Mouse (Mus musculus): Measurements from ENCODE around the gene Plcd3. TPM values are rescaled to one million over a fixed set of nuclear protein-coding genes. Genes with fewer than 3 reads are reported as not detected.

Gene Plcd3
- polyA plus RNA-seq, 1 experiment from 2014 or later = 1.7 TPM

GRCm38 (mm10) chr11:103049611-103050010 lies 51.8 kb downstream of the Plcd3 start:
- Histone ChIP-seq H3K4me3 (ENCODE audit: low read depth, low read length) (no peak overlapping the region), H3K9ac (ENCODE audit: low read depth, low read length) (no peak overlapping the region), H3K27me3 (ENCODE audit: control insufficient read depth, insufficient read depth, low read length) (no peaks in the 10 kb centered on the region), H3K36me3 (ENCODE audit: control insufficient read depth, insufficient read depth, low read length) (0 out of 2 replicates have a peak, but pooled peaks cover 6% of the 10 kb centered on the region), H3K4me2 (replicated peaks; ENCODE audit: low read depth, low read length) (no peak overlapping the region), H3K4me1 (replicated peaks; ENCODE audit: control insufficient read depth, insufficient read depth, low read length) (no peaks in the 10 kb centered on the region), H3K9me3 (ENCODE audit: control insufficient read depth, low read length) (no peaks in the 10 kb centered on the region), H3K27ac (ENCODE audit: low read depth, low read length) (no peak overlapping the region)
- no peak for DNase-seq (ENCODE audit: low spot score)
- no peak for ATAC-seq (ENCODE audit: low FRiP score)
- 98% methylated on average over 5 of the region's 5 CpGs for WGBS

- Histone ChIP-seq H3K9ac (ENCODE audit: low read depth, low read length) (no peak overlapping the region), H3K27ac (ENCODE audit: low read depth, low read length) (no peak overlapping the region), H3K36me3 (ENCODE audit: control insufficient read depth, insufficient read depth, low read length) (0 out of 2 replicates have a peak, but pooled peaks cover 3% of the 10 kb centered on the region), H3K4me2 (replicated peaks; ENCODE audit: low read depth, low read length) (no peak overlapping the region), H3K9me3 (ENCODE audit: control insufficient read depth, low read length) (no peaks in the 10 kb centered on the region), H3K27me3 (ENCODE audit: control insufficient read depth, insufficient read depth, low read length) (no peaks in the 10 kb centered on the region), H3K4me1 (replicated peaks; ENCODE audit: control insufficient read depth, insufficient read depth, low read length) (no peaks in the 10 kb centered on the region), H3K4me3 (ENCODE audit: low read depth, low read length) (no peak overlapping the region)
- ATAC-seq (ENCODE audit: low FRiP score) (no peak), DNase-seq (ENCODE audit: low spot score) (no peak)
- WGBS = 51% methylated on average over 8 of the region's 8 CpGs
Observed at GRCm38 (mm10) chr11:103046286-103046685, 55.2 kb downstream of the Plcd3 start.

GRCm38 (mm10) chr11:103043982-103044381 lies 57.5 kb downstream of the Plcd3 start:
- no peak overlapping the region for H3K27ac ChIP-seq (ENCODE audit: low read depth, low read length)
- H3K27me3 ChIP-seq (ENCODE audit: control insufficient read depth, insufficient read depth, low read length) = no peaks in the 10 kb centered on the region
- no peak overlapping the region for H3K4me3 ChIP-seq (ENCODE audit: low read depth, low read length)
- H3K36me3 ChIP-seq (ENCODE audit: control insufficient read depth, insufficient read depth, low read length) = 0 out of 2 replicates have a peak, but pooled peaks cover 3% of the 10 kb centered on the region
- ATAC-seq (ENCODE audit: low FRiP score) (no peak), DNase-seq (ENCODE audit: low spot score) (no peak)
- no peak overlapping the region for H3K4me2 ChIP-seq (replicated peaks; ENCODE audit: low read depth, low read length)
- WGBS = 97% methylated on average over 3 of the region's 3 CpGs
- H3K9me3 ChIP-seq (ENCODE audit: control insufficient read depth, low read length) = no peaks in the 10 kb centered on the region
- H3K4me1 ChIP-seq (replicated peaks; ENCODE audit: control insufficient read depth, insufficient read depth, low read length) = no peaks in the 10 kb centered on the region
- H3K9ac ChIP-seq (ENCODE audit: low read depth, low read length) = no peak overlapping the region

- Histone ChIP-seq H3K4me3 (ENCODE audit: low read depth, low read length) (no peak overlapping the region), H3K9me3 (ENCODE audit: control insufficient read depth, low read length) (no peaks in the 10 kb centered on the region), H3K4me2 (replicated peaks; ENCODE audit: low read depth, low read length) (no peak overlapping the region), H3K27ac (ENCODE audit: low read depth, low read length) (no peak overlapping the region), H3K36me3 (ENCODE audit: control insufficient read depth, insufficient read depth, low read length) (0 out of 2 replicates have a peak, but pooled peaks cover 3% of the 10 kb centered on the region), H3K4me1 (replicated peaks; ENCODE audit: control insufficient read depth, insufficient read depth, low read length) (no peaks in the 10 kb centered on the region), H3K9ac (ENCODE audit: low read depth, low read length) (no peak overlapping the region), H3K27me3 (ENCODE audit: control insufficient read depth, insufficient read depth, low read length) (no peaks in the 10 kb centered on the region)
- no peak for ATAC-seq (ENCODE audit: low FRiP score)
- 79% methylated on average over 4 of the region's 4 CpGs for whole genome bisulfite sequencing
- DNase-seq (ENCODE audit: low spot score) = no peak
Observed at GRCm38 (mm10) chr11:103042828-103043227, 58.6 kb downstream of the Plcd3 start.

GRCm38 (mm10) chr11:103038037-103038436 lies 63.4 kb downstream of the Plcd3 start:
- Histone ChIP-seq H3K9me3 (ENCODE audit: control insufficient read depth, low read length) (no peaks in the 10 kb centered on the region), H3K36me3 (ENCODE audit: control insufficient read depth, insufficient read depth, low read length) (no peaks in the 10 kb centered on the region), H3K27me3 (ENCODE audit: control insufficient read depth, insufficient read depth, low read length) (no peaks in the 10 kb centered on the region), H3K9ac (ENCODE audit: low read depth, low read length) (no peak overlapping the region), H3K4me1 (replicated peaks; ENCODE audit: control insufficient read depth, insufficient read depth, low read length) (no peaks in the 10 kb centered on the region), H3K4me2 (replicated peaks; ENCODE audit: low read depth, low read length) (no peak overlapping the region), H3K27ac (ENCODE audit: low read depth, low read length) (no peak overlapping the region), H3K4me3 (ENCODE audit: low read depth, low read length) (no peak overlapping the region)
- WGBS = 87% methylated on average over 6 of the region's 6 CpGs
- ATAC-seq (ENCODE audit: low FRiP score) = no peak
- no peak for DNase-seq (ENCODE audit: low spot score)

- Histone ChIP-seq H3K9ac (ENCODE audit: low read depth, low read length) (no peak overlapping the region), H3K4me1 (replicated peaks; ENCODE audit: control insufficient read depth, insufficient read depth, low read length) (no peaks in the 10 kb centered on the region), H3K4me2 (replicated peaks; ENCODE audit: low read depth, low read length) (no peak overlapping the region), H3K27me3 (ENCODE audit: control insufficient read depth, insufficient read depth, low read length) (no peaks in the 10 kb centered on the region), H3K9me3 (ENCODE audit: control insufficient read depth, low read length) (no peaks in the 10 kb centered on the region), H3K4me3 (ENCODE audit: low read depth, low read length) (no peak overlapping the region), H3K27ac (ENCODE audit: low read depth, low read length) (no peak overlapping the region), H3K36me3 (ENCODE audit: control insufficient read depth, insufficient read depth, low read length) (no peaks in the 10 kb centered on the region)
- 91% methylated on average over 8 of the region's 8 CpGs for WGBS
- ATAC-seq (ENCODE audit: low FRiP score) = no peak
- no peak for DNase-seq (ENCODE audit: low spot score)
Observed at GRCm38 (mm10) chr11:103036881-103037465, 64.5 kb downstream of the Plcd3 start.

- ATAC-seq (ENCODE audit: low FRiP score) (no peak), DNase-seq (ENCODE audit: low spot score) (no peak)
- no peak overlapping the region for H3K4me3 ChIP-seq (ENCODE audit: low read depth, low read length)
- H3K27ac ChIP-seq (ENCODE audit: low read depth, low read length) = no peak overlapping the region
- no peak overlapping the region for H3K4me2 ChIP-seq (replicated peaks; ENCODE audit: low read depth, low read length)
- no peaks in the 10 kb centered on the region for H3K9me3 ChIP-seq (ENCODE audit: control insufficient read depth, low read length)
- H3K4me1 ChIP-seq (replicated peaks; ENCODE audit: control insufficient read depth, insufficient read depth, low read length) = no peaks in the 10 kb centered on the region
- no peaks in the 10 kb centered on the region for H3K36me3 ChIP-seq (ENCODE audit: control insufficient read depth, insufficient read depth, low read length)
- H3K27me3 ChIP-seq (ENCODE audit: control insufficient read depth, insufficient read depth, low read length) = no peaks in the 10 kb centered on the region
- no peak overlapping the region for H3K9ac ChIP-seq (ENCODE audit: low read depth, low read length)
- WGBS = 87% methylated on average over 6 of the region's 6 CpGs
Observed at GRCm38 (mm10) chr11:103035007-103035406, 66.5 kb downstream of the Plcd3 start.

- DNase-seq (ENCODE audit: low spot score) (no peak), ATAC-seq (ENCODE audit: low FRiP score) (no peak)
- Histone ChIP-seq H3K27ac (ENCODE audit: low read depth, low read length) (no peak overlapping the region), H3K27me3 (ENCODE audit: control insufficient read depth, insufficient read depth, low read length) (no peaks in the 10 kb centered on the region), H3K4me2 (replicated peaks; ENCODE audit: low read depth, low read length) (no peak overlapping the region), H3K4me1 (replicated peaks; ENCODE audit: control insufficient read depth, insufficient read depth, low read length) (no peaks in the 10 kb centered on the region), H3K36me3 (ENCODE audit: control insufficient read depth, insufficient read depth, low read length) (no peaks in the 10 kb centered on the region), H3K9me3 (ENCODE audit: control insufficient read depth, low read length) (no peaks in the 10 kb centered on the region), H3K9ac (ENCODE audit: low read depth, low read length) (no peak overlapping the region), H3K4me3 (ENCODE audit: low read depth, low read length) (no peak overlapping the region)
- WGBS = 92% methylated on average over 3 of the region's 3 CpGs
Observed at GRCm38 (mm10) chr11:103033030-103033429, 68.4 kb downstream of the Plcd3 start.

GRCm38 (mm10) chr11:103028176-103028891 lies 73.1 kb downstream of the Plcd3 start, which contains the start of the genes Nmt1 and Dcakd:
TSS of gene Nmt1 (plus strand) at chr11:103028190.
TSS of gene Dcakd (minus strand) at chr11:103028333.
- ATAC-seq (ENCODE audit: low FRiP score) = peak; percentile 99
- no peaks in the 10 kb centered on the region for H3K27me3 ChIP-seq (ENCODE audit: control insufficient read depth, insufficient read depth, low read length)
- WGBS = under 1% methylated on average over 36 of the region's 36 CpGs
- peak within 1 kb of the TSS; percentile 69 for H3K4me3 ChIP-seq (ENCODE audit: low read depth, low read length)
- no peaks in the 10 kb centered on the region for H3K9me3 ChIP-seq (ENCODE audit: control insufficient read depth, low read length)
- peak; percentile 95 for DNase-seq (ENCODE audit: low spot score)
- H3K9ac ChIP-seq (ENCODE audit: low read depth, low read length) = peak within 1 kb of the TSS; percentile 77
- H3K4me1 ChIP-seq (replicated peaks; ENCODE audit: control insufficient read depth, insufficient read depth, low read length) = no peaks in the 10 kb centered on the region
- H3K27ac ChIP-seq (ENCODE audit: low read depth, low read length) = 0 out of 2 replicates have a peak within 1 kb of the TSS, but pooled peaks have one; percentile 3
- no peaks in the 10 kb centered on the region for H3K36me3 ChIP-seq (ENCODE audit: control insufficient read depth, insufficient read depth, low read length)
- peak within 1 kb of the TSS; percentile 49 for H3K4me2 ChIP-seq (replicated peaks; ENCODE audit: low read depth, low read length)

All from hindbrain, embryonic 11.5 days (tissue).